Mouse (Mus musculus): ENCODE results near the gene Ptgfrn. TPM values are rescaled to one million over a fixed set of nuclear protein-coding genes. Genes with fewer than 3 reads are reported as not detected.

Gene Ptgfrn
- polyA plus RNA-seq, 1 experiment: 4.5 TPM

- Histone ChIP-seq H3K27ac (ENCODE audit: insufficient read depth, low read length) (no peak overlapping the region), H3K4me1 (ENCODE audit: control insufficient read depth, insufficient read depth, low read length) (no peaks in the 10 kb centered on the region), H3K27me3 (ENCODE audit: control insufficient read depth, insufficient read depth, low read length) (no peaks in the 10 kb centered on the region; the same call in 1 of the 2 replicates), H3K4me3 (replicated peaks; ENCODE audit: insufficient read depth, low read depth, low read length) (no peak overlapping the region)
- DNase-seq: no peak
- WGBS: 89% methylated on average over 5 of the region's 5 CpGs
- no peak for TF ChIP-seq POLR2A (IDR thresholded peaks at IDR 0.05; ENCODE audit: borderline replicate concordance, insufficient read depth, low read length)
Observed at GRCm38 (mm10) chr3:101112518-101112894, 2.4 kb upstream of the Ptgfrn start.

- H3K4me1 ChIP-seq (ENCODE audit: control insufficient read depth, insufficient read depth, low read length): no peaks in the 10 kb centered on the region
- WGBS: 68% methylated on average over 7 of the region's 7 CpGs
- TF ChIP-seq POLR2A (IDR thresholded peaks at IDR 0.05; ENCODE audit: borderline replicate concordance, insufficient read depth, low read length): no peak
- TF ChIP-seq CTCF (IDR thresholded peaks at IDR 0.05; ENCODE audit: borderline replicate concordance, insufficient read depth, low read depth, low read length): no peak
- DNase-seq: no peak
- no peak overlapping the region for H3K27ac ChIP-seq (ENCODE audit: insufficient read depth, low read length)
- no peak overlapping the region for H3K4me3 ChIP-seq (replicated peaks; ENCODE audit: insufficient read depth, low read depth, low read length)
- no peaks in the 10 kb centered on the region; the same call in 1 of the 2 replicates for H3K27me3 ChIP-seq (ENCODE audit: control insufficient read depth, insufficient read depth, low read length)
Observed at GRCm38 (mm10) chr3:101111848-101112517, 1.9 kb upstream of the Ptgfrn start.

DNA sequence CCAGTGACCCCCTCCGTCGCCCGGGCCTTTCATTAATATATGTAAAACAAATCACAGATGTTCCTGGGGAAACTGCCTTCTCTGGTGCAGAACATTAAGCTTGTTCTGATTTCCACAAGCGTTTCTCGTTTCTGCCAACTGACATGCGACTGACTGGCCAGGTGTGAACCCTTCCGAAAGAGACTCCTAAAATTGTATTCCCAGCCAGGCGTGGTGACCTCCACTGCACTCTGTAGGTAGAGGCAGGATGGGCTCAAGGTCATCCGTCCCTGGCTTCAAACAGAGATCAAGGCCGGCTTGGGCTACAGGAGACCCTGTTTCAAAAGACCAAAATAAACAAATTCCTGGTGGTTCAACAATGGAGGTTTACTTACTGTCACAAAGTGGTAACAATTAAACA lies 1.2 kb upstream of the Ptgfrn start:
- 86% methylated on average over 10 of the region's 10 CpGs for WGBS

GRCm38 (mm10) chr3:101110838-101111103 lies 693 bp upstream of the Ptgfrn start:
- DNase-seq: no peak
- Histone ChIP-seq H3K27ac (ENCODE audit: insufficient read depth, low read length) (no peak overlapping the region), H3K4me3 (replicated peaks; ENCODE audit: insufficient read depth, low read depth, low read length) (no peak overlapping the region), H3K27me3 (ENCODE audit: control insufficient read depth, insufficient read depth, low read length) (no peaks in the 10 kb centered on the region; the same call in 1 of the 2 replicates), H3K4me1 (ENCODE audit: control insufficient read depth, insufficient read depth, low read length) (no peaks in the 10 kb centered on the region)
- TF ChIP-seq POLR2A (IDR thresholded peaks at IDR 0.05; ENCODE audit: borderline replicate concordance, insufficient read depth, low read length) (no peak), CTCF (IDR thresholded peaks at IDR 0.05; ENCODE audit: borderline replicate concordance, insufficient read depth, low read depth, low read length) (no peak)

More for the DNA sequence above, 1.2 kb upstream of the Ptgfrn start:
- no peak overlapping the region for H3K27ac ChIP-seq (ENCODE audit: insufficient read depth, low read length)
- no peak overlapping the region for H3K4me3 ChIP-seq (replicated peaks; ENCODE audit: insufficient read depth, low read depth, low read length)
- TF ChIP-seq CTCF (IDR thresholded peaks at IDR 0.05; ENCODE audit: borderline replicate concordance, insufficient read depth, low read depth, low read length) (no peak), POLR2A (IDR thresholded peaks at IDR 0.05; ENCODE audit: borderline replicate concordance, insufficient read depth, low read length) (no peak)
- H3K27me3 ChIP-seq (ENCODE audit: control insufficient read depth, insufficient read depth, low read length): no peaks in the 10 kb centered on the region; the same call in 1 of the 2 replicates
- DNase-seq: no peak
- H3K4me1 ChIP-seq (ENCODE audit: control insufficient read depth, insufficient read depth, low read length): no peaks in the 10 kb centered on the region

- peak in 1 of 2 experiments; percentile 24 for DNase-seq
- H3K27me3 ChIP-seq (ENCODE audit: control insufficient read depth, insufficient read depth, low read length): no peaks in the 10 kb centered on the region; the same call in 1 of the 2 replicates
- no peak overlapping the region for H3K27ac ChIP-seq (ENCODE audit: insufficient read depth, low read length)
- H3K4me3 ChIP-seq (replicated peaks; ENCODE audit: insufficient read depth, low read depth, low read length): peak overlapping the region; percentile 47
- H3K4me1 ChIP-seq (ENCODE audit: control insufficient read depth, insufficient read depth, low read length): no peaks in the 10 kb centered on the region
- 1% methylated on average over 44 of the region's 47 CpGs for WGBS
- TF ChIP-seq CTCF (IDR thresholded peaks at IDR 0.05; ENCODE audit: borderline replicate concordance, insufficient read depth, low read depth, low read length): no peak
- TF ChIP-seq POLR2A (IDR thresholded peaks at IDR 0.05; ENCODE audit: borderline replicate concordance, insufficient read depth, low read length): no peak
Observed at GRCm38 (mm10) chr3:101109558-101110021, 488 bp downstream of the Ptgfrn start.

DNA sequence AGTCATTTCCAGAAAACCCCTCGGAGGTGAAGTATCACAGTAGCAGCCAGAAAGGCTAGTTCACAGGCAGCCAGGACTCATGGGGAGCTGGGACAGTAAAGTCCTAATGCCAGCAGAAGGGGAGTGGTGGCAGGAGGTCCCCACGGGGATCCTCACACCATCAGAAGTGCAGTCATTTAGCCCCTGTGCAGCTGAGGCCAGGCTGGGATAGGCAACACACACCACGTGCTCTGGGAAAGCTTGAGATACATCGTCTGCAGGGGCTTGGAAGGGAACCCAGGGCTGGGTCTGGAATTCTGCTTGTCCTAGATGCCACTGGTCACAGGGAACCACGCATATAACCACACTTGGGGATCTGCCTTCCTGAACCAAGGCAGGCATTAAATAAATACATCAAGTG lies 1.2 kb downstream of the Ptgfrn start:
- WGBS: 64% methylated on average over 5 of the region's 5 CpGs
- Histone ChIP-seq H3K27ac (ENCODE audit: insufficient read depth, low read length) (no peak overlapping the region), H3K4me3 (replicated peaks; ENCODE audit: insufficient read depth, low read depth, low read length) (no peak overlapping the region), H3K4me1 (ENCODE audit: control insufficient read depth, insufficient read depth, low read length) (no peaks in the 10 kb centered on the region), H3K27me3 (ENCODE audit: control insufficient read depth, insufficient read depth, low read length) (no peaks in the 10 kb centered on the region; the same call in 1 of the 2 replicates)
- DNase-seq: no peak
- no peak for TF ChIP-seq POLR2A (IDR thresholded peaks at IDR 0.05; ENCODE audit: borderline replicate concordance, insufficient read depth, low read length)
- TF ChIP-seq CTCF (IDR thresholded peaks at IDR 0.05; ENCODE audit: borderline replicate concordance, insufficient read depth, low read depth, low read length): no peak

DNA sequence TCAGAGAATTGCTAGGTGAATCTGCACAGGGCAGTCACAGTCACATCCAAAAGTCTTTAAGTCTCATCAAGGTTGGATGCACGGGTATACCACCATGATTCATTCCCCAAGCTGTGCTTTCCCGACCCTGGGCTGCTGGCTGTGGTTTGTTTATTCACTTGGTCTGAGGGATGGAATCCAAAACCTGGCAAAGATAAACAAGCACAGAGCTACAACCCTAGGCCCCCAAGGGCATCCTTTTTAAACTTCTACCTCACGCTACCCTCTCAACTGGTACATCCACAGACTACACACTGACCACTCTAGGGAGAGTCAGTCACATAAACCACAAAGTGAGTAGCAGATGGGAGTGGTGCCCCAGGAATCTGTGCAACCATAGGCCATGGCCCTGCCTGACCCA lies 1.8 kb downstream of the Ptgfrn start:
- H3K4me3 ChIP-seq (replicated peaks; ENCODE audit: insufficient read depth, low read depth, low read length): no peak overlapping the region
- TF ChIP-seq POLR2A (IDR thresholded peaks at IDR 0.05; ENCODE audit: borderline replicate concordance, insufficient read depth, low read length): no peak
- TF ChIP-seq CTCF (IDR thresholded peaks at IDR 0.05; ENCODE audit: borderline replicate concordance, insufficient read depth, low read depth, low read length): no peak
- no peaks in the 10 kb centered on the region for H3K4me1 ChIP-seq (ENCODE audit: control insufficient read depth, insufficient read depth, low read length)

GRCm38 (mm10) chr3:101106326-101106725 lies 3.8 kb downstream of the Ptgfrn start:
- DNase-seq: no peak
- H3K4me1 ChIP-seq (ENCODE audit: control insufficient read depth, insufficient read depth, low read length): no peaks in the 10 kb centered on the region; the same call in 1 of the 2 replicates
- 85% methylated on average over 3 of the region's 3 CpGs for WGBS

More for the DNA sequence above, 1.8 kb downstream of the Ptgfrn start:
- 86% methylated on average over 3 of the region's 3 CpGs for WGBS
- DNase-seq: no peak
- H3K27ac ChIP-seq (ENCODE audit: insufficient read depth, low read length): no peak overlapping the region
- no peaks in the 10 kb centered on the region; the same call in 1 of the 2 replicates for H3K27me3 ChIP-seq (ENCODE audit: control insufficient read depth, insufficient read depth, low read length)

More at GRCm38 (mm10) chr3:101106326-101106725, 3.8 kb downstream of the Ptgfrn start:
- TF ChIP-seq CTCF (IDR thresholded peaks at IDR 0.05; ENCODE audit: borderline replicate concordance, insufficient read depth, low read depth, low read length) (no peak), POLR2A (IDR thresholded peaks at IDR 0.05; ENCODE audit: borderline replicate concordance, insufficient read depth, low read length) (no peak)
- Histone ChIP-seq H3K27ac (ENCODE audit: insufficient read depth, low read length) (no peak overlapping the region), H3K4me3 (replicated peaks; ENCODE audit: insufficient read depth, low read depth, low read length) (no peak overlapping the region), H3K27me3 (ENCODE audit: control insufficient read depth, insufficient read depth, low read length) (no peaks in the 10 kb centered on the region; the same call in 1 of the 2 replicates)

Measured in cerebellum, adult 2 months (tissue).